17 mouse cellular contexts compared by ENCODE assay signal in genomic region chr11:54492559-54492958, GRCm38 (mm10). TPM values are rescaled to one million over a fixed set of nuclear protein-coding genes. Genes with fewer than 3 reads are reported as not detected.
DNase-seq lines count a peak whose midpoint lies in the region; ATAC-seq and TF ChIP-seq lines count a peak whose summit lies in the region.
"Had no signal": no experiment of that assay in that cellular context is flagged by ENCODE, and none has a peak within 500 bp of the region (broad histone marks: within the 10 kb centered on the region; RNA-seq: fewer than 3 reads in every experiment).

No protein-coding gene starts in this region.

- H3K27ac ChIP-seq in heart, postnatal 0 days (ENCODE audit: low read depth): no peak overlapping the region
- no peak overlapping the region for H3K27ac ChIP-seq in heart, embryonic 11.5 days (ENCODE audit: low read depth, low read length)
- H3K27ac ChIP-seq: embryonic facial prominence, embryonic 12.5 days; heart, embryonic 15.5 days; limb, embryonic 13.5 days; neural tube, embryonic 13.5 days had no signal

- DNase-seq in heart, postnatal 0 days (ENCODE audit: low spot score): peak; percentile 11
- peak; percentile 68 for DNase-seq in CD4-positive helper T cell, adult 2 months (ENCODE audit: low read depth, low spot score)
- DNase-seq in c-Kit-positive CD71-negative TER-119-negative erythroid progenitor cells, embryonic 14.5 days (ENCODE audit: low read depth): peak; percentile 10
- no peak for DNase-seq in left cerebral cortex, adult 9 months (ENCODE audit: low spot score in 2 of 2)
- no peak for DNase-seq in adrenal gland, postnatal 4 days (ENCODE audit: low spot score in 2 of 2)
- DNase-seq: adrenal gland, adult 8-10 months; cerebellum, adult 2 months; layer of hippocampus, adult 9-11 months; right cerebral cortex, postnatal 4 days had no signal

- H3K9me3 ChIP-seq in heart, postnatal 0 days (replicated peaks; ENCODE audit: control insufficient read depth, low read length): no peaks in the 10 kb centered on the region
- H3K9me3 ChIP-seq in heart, embryonic 11.5 days (replicated peaks; ENCODE audit: control insufficient read depth, low read length): no peaks in the 10 kb centered on the region
- H3K9me3 ChIP-seq: embryonic facial prominence, embryonic 12.5 days; heart, embryonic 15.5 days; limb, embryonic 13.5 days; neural tube, embryonic 13.5 days had no signal

- TF ChIP-seq EP300 in heart, postnatal 0 days (IDR thresholded peaks at IDR 0.05; ENCODE audit: low read depth): no peak

- H3K9ac ChIP-seq in heart, postnatal 0 days (replicated peaks; ENCODE audit: low read depth, low read length): no peak overlapping the region
- no peak overlapping the region for H3K9ac ChIP-seq in heart, embryonic 11.5 days (ENCODE audit: low read depth, low read length)
- H3K9ac ChIP-seq: embryonic facial prominence, embryonic 12.5 days; heart, embryonic 15.5 days; limb, embryonic 13.5 days; neural tube, embryonic 13.5 days had no signal

- TF ChIP-seq CTCF in heart, postnatal 0 days (IDR thresholded peaks at IDR 0.05; ENCODE audit: low read depth): no peak

- H3K4me1 ChIP-seq in heart, postnatal 0 days (ENCODE audit: control insufficient read depth, insufficient read depth): no peaks in the 10 kb centered on the region
- H3K4me1 ChIP-seq in heart, embryonic 11.5 days (ENCODE audit: control insufficient read depth, insufficient read depth, low read length): no peaks in the 10 kb centered on the region
- H3K4me1 ChIP-seq: embryonic facial prominence, embryonic 12.5 days; limb, embryonic 13.5 days; neural tube, embryonic 13.5 days had no signal

- no peak overlapping the region for H3K4me2 ChIP-seq in heart, postnatal 0 days (ENCODE audit: low read depth, low read length)
- H3K4me2 ChIP-seq in heart, embryonic 11.5 days: no peak overlapping the region
- H3K4me2 ChIP-seq: embryonic facial prominence, embryonic 12.5 days; heart, embryonic 15.5 days; limb, embryonic 13.5 days; neural tube, embryonic 13.5 days had no signal

- H3K36me3 ChIP-seq in heart, postnatal 0 days (replicated peaks; ENCODE audit: control insufficient read depth, insufficient read depth, low read length): peaks cover 16% of the 10 kb centered on the region; the same call in 1 of the 2 replicates
- H3K36me3 ChIP-seq in heart, embryonic 11.5 days (ENCODE audit: control insufficient read depth, insufficient read depth, low read length): peaks cover 5% of the 10 kb centered on the region

- 63% methylated on average over 4 of the region's 4 CpGs for WGBS in heart, postnatal 0 days
- 88% methylated on average over 4 of the region's 4 CpGs for WGBS in heart, embryonic 11.5 days (ENCODE audit: insufficient replicate concordance)

- no peak for ATAC-seq in heart, postnatal 0 days (ENCODE audit: insufficient read depth, low read depth)
- no peak for ATAC-seq in heart, embryonic 11.5 days (replicated peaks; ENCODE audit: insufficient number of reproducible peaks, low FRiP score, low TSS enrichment)
- 0 out of 2 replicates have a peak, but pooled peaks have one; percentile 41 for ATAC-seq in neutrophil, adult 5-6 weeks (ENCODE audit: extremely low read depth, insufficient number of reproducible peaks, low FRiP score, poor library complexity, severe bottlenecking)
- ATAC-seq in erythroid progenitor cell, adult 5-6 weeks (replicated peaks; ENCODE audit: low FRiP score, poor library complexity, severe bottlenecking): no peak
- ATAC-seq: intestine, embryonic 16.5 days had no signal

- no peaks in the 10 kb centered on the region for H3K27me3 ChIP-seq in heart, postnatal 0 days (ENCODE audit: control insufficient read depth, insufficient read depth, low read length)
- no peaks in the 10 kb centered on the region for H3K27me3 ChIP-seq in heart, embryonic 11.5 days (ENCODE audit: control insufficient read depth, insufficient read depth, low read length)
- H3K27me3 ChIP-seq: embryonic facial prominence, embryonic 12.5 days; heart, embryonic 15.5 days; limb, embryonic 13.5 days; neural tube, embryonic 13.5 days had no signal

- H3K4me3 ChIP-seq in heart, postnatal 0 days (ENCODE audit: low read depth, low read length): no peak overlapping the region
- H3K4me3 ChIP-seq in heart, embryonic 11.5 days (ENCODE audit: low read depth, low read length): no peak overlapping the region
- H3K4me3 ChIP-seq: embryonic facial prominence, embryonic 12.5 days; heart, embryonic 15.5 days; limb, embryonic 13.5 days; neural tube, embryonic 13.5 days had no signal

RNA-seq across cellular contexts. Expression of gene Rapgef6, which starts 30.1 kb away (rescaled TPM):
- 18.1 and 22.3 TPM in 2 replicates for total RNA-seq in heart, postnatal 0 days (2014; rRNA removed; ENCODE audit: low replicate concordance)
- polyA plus RNA-seq in heart, postnatal 0 days (2015; fragmentation: Nextera tagmentation; extraction: Ambion mirVana): 17.0 and 17.5 TPM in 2 replicates
- 22.9 and 28.6 TPM in 2 replicates for polyA plus RNA-seq in heart, embryonic 11.5 days (2014; fragmentation: Nextera tagmentation; extraction: Ambion mirVana)
- 182 and 202 TPM in 2 replicates for total RNA-seq in neutrophil, adult 5-6 weeks (2017)
- 50.1 and 70.4 TPM in 2 replicates for total RNA-seq in erythroid progenitor cell, adult 5-6 weeks (2015; ENCODE audit: low replicate concordance)
- total RNA-seq in erythroid progenitor cell, adult 5-6 weeks (2017; ENCODE audit: low replicate concordance): 90.4 and 96.1 TPM in 2 replicates
- total RNA-seq in adrenal gland, postnatal 4 days (2021): 10 to 100 TPM; 29.0 to 37.1 TPM

RNA-seq across cellular contexts. Expression of gene Fnip1, which starts 54.6 kb away (rescaled TPM):
- total RNA-seq in heart, postnatal 0 days (2014; rRNA removed; ENCODE audit: low replicate concordance): 22.8 and 27.2 TPM in 2 replicates
- polyA plus RNA-seq in heart, postnatal 0 days (2015; fragmentation: Nextera tagmentation; extraction: Ambion mirVana): 8.0 and 8.8 TPM in 2 replicates
- polyA plus RNA-seq in heart, embryonic 11.5 days (2014; fragmentation: Nextera tagmentation; extraction: Ambion mirVana): 9.9 and 10.6 TPM in 2 replicates
- total RNA-seq in neutrophil, adult 5-6 weeks (2017): 47.4 and 52.3 TPM in 2 replicates
- total RNA-seq in erythroid progenitor cell, adult 5-6 weeks (2015; ENCODE audit: low replicate concordance): 22.7 and 44.9 TPM in 2 replicates
- 28.0 and 35.0 TPM in 2 replicates for total RNA-seq in erythroid progenitor cell, adult 5-6 weeks (2017; ENCODE audit: low replicate concordance)
- 10 to 100 TPM; 25.6 to 25.9 TPM for total RNA-seq in adrenal gland, postnatal 4 days (2021)

Comparison
In these comparisons a context has a peak if more than half of its experiments do, and no peak if none do; other contexts are left out.
1. DNase-seq: peak in heart, postnatal 0 days (single experiment), CD4-positive helper T cell, adult 2 months (single experiment) and c-Kit-positive CD71-negative TER-119-negative erythroid progenitor cells, embryonic 14.5 days (single experiment); none in left cerebral cortex, adult 9 months (0 of 2) and adrenal gland, postnatal 4 days (0 of 2).